Mouse (Mus musculus) liver, postnatal 0 days (tissue): ENCODE data around the gene Ssna1. TPM values are rescaled to one million over a fixed set of nuclear protein-coding genes. Genes with fewer than 3 reads are reported as not detected.
A peak's percentile ranks its signal among the peaks of the same experiment; 100 is the strongest.

ENCODE experiments used
- ATAC-seq: fragments of 200-750 bp; cut with Nextera tagmentation; 2 replicates; pipeline ENCODE4 v1.8.0; 2017; ENCODE audit warnings: mild to moderate bottlenecking, moderate library complexity
- DNase-seq: peaks from one replicate; pipeline ENCODE4 v3.0.0-alpha.2; 2016
- H3K27ac ChIP-seq: fragments of 300-500 bp; sonication (generic); 2 replicates; pipeline ENCODE4 v1.5.1; 2014; ENCODE audit warnings: antibody characterized with exemption, moderate library complexity, mild to moderate bottlenecking, low read depth
- H3K27me3 ChIP-seq: fragments of 300-500 bp; sonication (generic); 2 replicates; pipeline ENCODE4 v1.6.1; 2014; ENCODE audit warnings: low read length, control low read depth, mixed read lengths; ENCODE audit not compliant: insufficient read depth
- H3K36me3 ChIP-seq: fragments of 300-500 bp; sonication (generic); replicated peaks from 2 replicates; pipeline ENCODE4 v1.6.1; 2014; ENCODE audit warnings: mild to moderate bottlenecking, control low read depth, low read length, moderate library complexity, mixed read lengths; ENCODE audit not compliant: insufficient read depth
- H3K4me1 ChIP-seq: fragments of 300-500 bp; sonication (generic); 2 replicates; pipeline ENCODE4 v1.6.1; 2014; ENCODE audit warnings: antibody characterized with exemption, mild to moderate bottlenecking, control low read depth; ENCODE audit not compliant: insufficient read depth
- H3K4me2 ChIP-seq: fragments of 300-500 bp; sonication (generic); 2 replicates; pipeline ENCODE4 v1.6.1; 2014; ENCODE audit warnings: low read depth, mild to moderate bottlenecking, low read length, moderate library complexity, mixed read lengths
- H3K4me3 ChIP-seq: fragments of 300-500 bp; sonication (generic); 2 replicates; pipeline ENCODE4 v1.5.1; 2014; ENCODE audit warnings: low read depth, low read length
- H3K9ac ChIP-seq: fragments of 300-500 bp; sonication (generic); replicated peaks from 2 replicates; pipeline ENCODE4 v1.6.1; 2014; ENCODE audit warnings: mild to moderate bottlenecking, moderate library complexity
- H3K9me3 ChIP-seq: fragments of 300-500 bp; sonication (generic); 2 replicates; pipeline ENCODE4 v1.6.1; 2016; ENCODE audit warnings: mild to moderate bottlenecking, control low read depth, low read length, mixed read lengths
- CTCF ChIP-seq: sonication (generic); IDR thresholded peaks from 2 replicates; pipeline ENCODE4 v1.5.1; 2016; ENCODE audit warnings: antibody characterized with exemption, low read depth
- EP300 ChIP-seq: IDR thresholded peaks from 2 replicates; pipeline ENCODE4 v1.6.1; 2016; ENCODE audit warnings: antibody characterized with exemption, low read depth, mild to moderate bottlenecking
- WGBS: fragments of 180-500 bp; shearing (Covaris S2); extraction: QIAGEN DNeasy Blood & Tissue Kit; methylation state at CpG from one replicate; pipeline ENCODE4 v1.1.7; 2014; ENCODE audit not compliant: insufficient replicate concordance; 5-methylcytosine and 5-hydroxymethylcytosine counted together
- polyA plus RNA-seq: library from polyadenylated mRNA; unstranded; fragments of >200 nt; fragmentation: Nextera tagmentation; extraction: Ambion mirVana; gene quantifications from 2 replicates; pipeline ENCODE4 v1.2.1, GENCODE M21; 2015

Ssna1 gene
- polyA plus RNA-seq, 1 experiment from 2014 or later, result 81.7 TPM

DNA sequence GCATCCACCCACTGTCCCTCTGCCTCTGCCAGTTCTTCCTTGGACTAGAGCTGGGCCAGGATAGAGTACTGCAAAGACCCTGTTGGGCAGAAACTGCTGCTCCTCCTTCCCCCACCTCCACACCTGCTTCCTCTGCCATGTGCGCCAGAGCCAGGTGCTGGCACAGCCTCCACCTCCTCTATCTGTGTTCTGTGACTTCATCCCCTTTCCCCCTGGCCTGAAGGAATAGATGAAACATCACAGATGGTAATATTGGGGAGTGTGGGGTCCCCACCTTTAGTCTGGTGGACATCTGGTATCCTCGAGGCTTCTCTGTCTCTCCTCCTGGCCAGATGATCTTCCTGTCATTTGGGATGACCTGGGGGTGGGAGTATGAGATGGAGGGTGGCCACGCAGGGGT is 31.2 kb upstream of the Ssna1 start:
- DNase-seq (no peak), ATAC-seq (no peak)
- Histone ChIP-seq H3K36me3 (no peaks in the 10 kb centered on the region), H3K4me1 (no peaks in the 10 kb centered on the region; the same call in 1 of the 2 replicates), H3K27ac (no peak overlapping the region), H3K9ac (no peak overlapping the region), H3K4me3 (no peak overlapping the region), H3K9me3 (no peaks in the 10 kb centered on the region), H3K27me3 (peaks cover 26% of the 10 kb centered on the region), H3K4me2 (no peak overlapping the region)
- 60% methylated on average over 3 of the region's 3 CpGs for WGBS
- no peak for TF ChIP-seq CTCF
- no peak for TF ChIP-seq EP300

DNA sequence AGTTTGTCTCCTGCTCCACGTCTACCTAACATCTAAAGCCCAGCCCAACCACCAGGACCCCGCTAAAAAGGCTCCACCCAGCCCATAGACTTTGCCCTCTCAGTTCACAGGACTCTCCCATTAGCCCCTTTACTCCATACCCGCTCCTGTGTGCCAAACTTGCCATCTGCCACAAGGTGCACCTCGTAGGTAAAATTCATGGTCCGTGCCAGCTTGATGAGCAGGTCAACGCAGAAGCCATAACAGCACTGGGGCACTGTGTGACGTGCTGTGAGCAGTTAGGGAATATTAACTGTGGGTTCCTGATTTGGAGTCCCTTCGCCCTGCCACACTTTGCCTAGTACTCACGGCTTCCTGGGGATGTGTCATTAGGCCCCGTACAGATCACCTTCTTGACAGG is 25.8 kb upstream of the Ssna1 start:
- peaks cover 7% of the 10 kb centered on the region; the same call in 1 of the 2 replicates for H3K27me3 ChIP-seq
- ATAC-seq (no peak), DNase-seq (no peak)
- H3K36me3 ChIP-seq, result no peaks in the 10 kb centered on the region
- TF ChIP-seq EP300, result no peak
- TF ChIP-seq CTCF, result no peak
- no peak overlapping the region for H3K4me3 ChIP-seq
- no peak overlapping the region for H3K4me2 ChIP-seq
- H3K9me3 ChIP-seq, result no peaks in the 10 kb centered on the region
- WGBS, result 68% methylated on average over 10 of the region's 10 CpGs
- H3K9ac ChIP-seq, result no peak overlapping the region
- H3K27ac ChIP-seq, result no peak overlapping the region
- no peaks in the 10 kb centered on the region for H3K4me1 ChIP-seq

DNA sequence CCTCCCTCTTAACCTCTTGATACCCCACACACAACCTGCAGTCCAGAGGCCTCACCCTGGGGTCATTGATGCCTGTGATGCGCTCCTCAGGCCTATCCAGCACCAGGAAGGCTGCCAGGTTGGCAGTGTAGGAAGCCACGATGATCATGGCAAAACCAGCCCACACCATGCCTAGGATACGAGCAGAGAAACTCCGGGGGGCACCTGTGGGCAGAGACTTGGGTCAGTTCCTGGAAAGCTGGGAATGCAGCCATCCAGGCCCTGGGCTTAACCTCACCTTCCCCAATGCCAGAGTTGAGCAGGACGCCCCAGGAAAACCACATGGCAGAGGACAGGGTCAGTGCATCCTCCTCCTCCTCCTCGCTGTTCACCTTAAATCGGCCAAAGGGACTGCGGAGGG is 24.9 kb upstream of the Ssna1 start:
- Histone ChIP-seq H3K4me1 (peaks cover 7% of the 10 kb centered on the region), H3K36me3 (no peaks in the 10 kb centered on the region), H3K4me3 (no peak overlapping the region), H3K27ac (no peak overlapping the region), H3K27me3 (peaks cover 16% of the 10 kb centered on the region), H3K4me2 (no peak overlapping the region), H3K9ac (no peak overlapping the region), H3K9me3 (no peaks in the 10 kb centered on the region)
- no peak for TF ChIP-seq CTCF
- TF ChIP-seq EP300, result no peak
- no peak for DNase-seq
- WGBS, result 73% methylated on average over 6 of the region's 8 CpGs
- no peak for ATAC-seq

DNA sequence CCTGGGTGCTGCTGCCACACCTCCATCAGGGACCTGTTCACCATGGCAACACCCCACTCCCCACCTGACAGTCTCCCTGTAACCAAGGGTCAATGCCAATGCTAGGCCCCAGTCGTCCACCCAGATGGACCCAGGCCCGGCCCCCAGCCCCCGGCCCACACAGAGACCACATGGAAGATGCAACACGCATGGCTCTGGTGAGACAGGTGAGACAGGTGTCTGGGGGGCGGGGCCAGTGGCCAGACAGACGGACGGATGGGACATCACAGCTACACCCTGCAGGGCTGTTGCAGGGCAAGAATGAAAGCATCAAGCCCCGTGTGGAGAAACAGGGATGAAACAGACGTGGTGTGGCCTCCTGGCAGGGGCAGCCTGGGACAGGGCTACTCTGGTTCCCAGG is 21.5 kb upstream of the Ssna1 start:
- Histone ChIP-seq H3K4me2 (no peak overlapping the region), H3K27ac (no peak overlapping the region), H3K36me3 (no peaks in the 10 kb centered on the region), H3K27me3 (peaks cover 50% of the 10 kb centered on the region), H3K9ac (no peak overlapping the region), H3K9me3 (no peaks in the 10 kb centered on the region), H3K4me3 (no peak overlapping the region), H3K4me1 (peaks cover 9% of the 10 kb centered on the region)
- TF ChIP-seq EP300 (no peak), CTCF (no peak)
- no peak for ATAC-seq
- no peak for DNase-seq
- WGBS, result 70% methylated on average over 9 of the region's 9 CpGs

DNA sequence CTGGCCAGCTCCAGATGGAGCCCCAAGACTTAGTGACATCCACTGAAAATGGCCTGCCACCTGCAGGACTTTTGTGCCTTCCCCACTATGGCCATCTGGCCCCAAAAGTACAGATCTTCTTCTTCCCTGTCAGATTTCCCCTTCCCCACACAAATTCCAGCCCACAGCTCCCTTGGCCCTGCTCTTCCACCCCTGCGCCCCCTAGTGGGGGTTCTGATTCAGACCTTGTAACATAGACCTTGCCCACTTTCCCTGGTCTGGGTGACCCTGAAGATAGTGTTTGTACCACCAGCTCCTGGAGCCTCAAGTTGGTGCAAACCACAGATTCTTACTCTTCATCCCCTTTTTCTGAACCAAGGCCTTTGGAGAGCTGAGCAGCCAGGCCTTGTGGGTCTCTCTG is 20.6 kb upstream of the Ssna1 start:
- H3K4me3 ChIP-seq, result peak overlapping the region; percentile 36; the same call in 1 of the 2 replicates
- no peak overlapping the region for H3K27ac ChIP-seq
- H3K9ac ChIP-seq, result no peak overlapping the region
- TF ChIP-seq CTCF (peak; percentile 90), EP300 (no peak)
- H3K27me3 ChIP-seq, result peaks cover 56% of the 10 kb centered on the region
- H3K4me1 ChIP-seq, result peaks cover 9% of the 10 kb centered on the region
- 0% methylated on average over 1 of the region's 1 CpGs for whole genome bisulfite sequencing
- no peaks in the 10 kb centered on the region for H3K36me3 ChIP-seq
- H3K4me2 ChIP-seq, result peak overlapping the region; percentile 65
- no peak for ATAC-seq
- peak; percentile 85 for DNase-seq
- no peaks in the 10 kb centered on the region for H3K9me3 ChIP-seq

DNA sequence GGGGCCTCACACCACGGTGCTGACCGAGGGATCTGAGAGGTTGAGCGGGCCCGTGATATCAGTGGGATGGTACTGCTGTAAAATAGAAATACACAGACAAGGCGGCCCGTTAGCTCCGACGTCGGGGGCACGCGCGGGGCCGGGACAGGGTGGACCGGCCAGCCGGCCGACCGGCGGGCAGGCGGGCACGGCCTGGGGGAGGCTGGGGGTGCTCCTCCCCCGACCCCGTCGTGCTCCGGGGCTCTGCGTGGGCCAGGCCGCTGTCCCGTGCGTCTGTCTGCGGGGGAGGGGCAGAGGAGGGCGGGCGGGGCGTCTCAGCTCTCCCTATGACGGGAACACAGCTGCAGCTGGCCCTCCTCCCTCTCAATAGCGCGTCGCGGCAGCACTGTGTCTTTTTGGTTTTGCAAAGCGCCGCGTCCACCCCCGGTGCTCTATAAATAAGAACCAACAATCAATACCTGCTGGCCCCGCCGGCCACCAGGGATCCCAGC is 19.9 kb upstream of the Ssna1 start:
- Histone ChIP-seq H3K4me2 (peak overlapping the region; percentile 65), H3K9ac (no peak overlapping the region), H3K27ac (no peak overlapping the region), H3K27me3 (peaks cover 53% of the 10 kb centered on the region), H3K4me3 (peak overlapping the region; percentile 36), H3K9me3 (no peaks in the 10 kb centered on the region), H3K36me3 (no peaks in the 10 kb centered on the region), H3K4me1 (peaks cover 12% of the 10 kb centered on the region)
- 4% methylated on average over 42 of the region's 43 CpGs for WGBS
- TF ChIP-seq CTCF, result no peak
- no peak for TF ChIP-seq EP300
- ATAC-seq (no peak), DNase-seq (no peak)
